Mouse (Mus musculus): ENCODE measurements around the gene Ears2.

DNA sequence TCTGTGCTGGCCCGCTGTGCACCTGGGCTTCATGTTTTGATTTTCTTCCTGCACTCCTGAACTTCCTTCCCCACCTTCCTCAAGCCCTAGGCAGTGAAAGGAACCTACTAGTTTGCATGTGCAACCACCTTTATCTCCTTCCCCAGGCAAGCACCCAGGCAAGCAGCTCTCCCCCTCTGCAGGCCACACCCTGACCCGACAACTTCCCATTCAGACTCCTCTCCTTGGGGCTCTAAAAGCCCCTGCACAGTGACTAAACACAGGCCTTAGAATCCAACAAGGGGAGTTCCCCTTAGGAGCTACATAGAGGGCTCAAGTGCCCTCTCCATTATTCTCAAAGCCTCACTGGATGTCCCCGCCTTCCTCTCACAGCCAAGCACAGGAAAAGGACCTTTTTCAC lies 48.8 kb downstream of the Ears2 start:
- TF ChIP-seq CTCF (IDR thresholded peaks at IDR 0.05; ENCODE audit: borderline replicate concordance, insufficient read depth, low read depth, low read length) (no peak), POLR2A (IDR thresholded peaks at IDR 0.05; ENCODE audit: borderline replicate concordance, insufficient read depth, low read length) (no peak)
